Mouse (Mus musculus) urinary bladder, postnatal 0 days (tissue): Measurements from ENCODE around the gene Cyp51. TPM values are rescaled to one million over a fixed set of nuclear protein-coding genes. Genes with fewer than 3 reads are reported as not detected.

Experiments
- polyA plus RNA-seq: library from polyadenylated mRNA; unstranded; fragments of >200 nt; fragmentation: Nextera tagmentation; extraction: Ambion mirVana; gene quantifications from 2 replicates; pipeline ENCODE4 v1.2.1, GENCODE M21; 2015

Gene Cyp51
- 80.2 and 175 TPM in 2 replicates for polyA plus RNA-seq

GRCm38 (mm10) chr5:4104341-4105040, at the start of gene Cyp51:
Gene Cyp51 (minus strand): TSS chr5:4104746.

Other genes starting within 250 kb of the Cyp51 start
- gene Mterf1a, start 210.8 kb downstream of the Cyp51 start, polyA plus RNA-seq, result 4.1 and 4.6 TPM in 2 replicates
- 66.4 and 75.1 TPM in 2 replicates for gene Akap9, start 176.7 kb downstream of the Cyp51 start, polyA plus RNA-seq
- 1.3 and 1.4 TPM in 2 replicates for gene Mterf1b, start 87.6 kb upstream of the Cyp51 start, polyA plus RNA-seq